Mouse (Mus musculus) embryo, embryonic 11.5 days (tissue): ENCODE measurements around the gene Gm20388.

Experiments
- DNase-seq: peaks from one replicate; pipeline ENCODE4 v3.0.0-alpha.2; 2012; ENCODE audit warnings: low read depth, low spot score

Gm20388 gene

DNA sequence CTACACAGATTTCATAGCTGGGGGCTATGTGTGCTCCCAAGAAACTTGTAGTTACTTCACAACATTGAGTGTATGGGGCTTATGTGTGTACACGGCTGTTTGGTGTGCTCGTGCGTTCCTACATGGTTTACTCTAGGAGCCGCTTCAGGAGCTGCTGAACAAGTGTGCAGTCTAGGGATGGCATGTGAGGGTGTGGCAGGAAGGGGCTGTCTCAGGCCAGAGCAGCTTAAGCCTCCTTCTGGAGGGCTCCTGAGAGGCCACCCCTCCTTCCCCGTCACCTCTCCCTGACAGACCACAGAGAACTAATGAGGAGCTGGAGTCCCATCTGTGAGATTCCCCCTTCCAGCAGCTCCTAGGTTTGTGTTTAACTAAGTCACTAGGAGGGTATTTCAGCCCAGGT is 2077.3 kb downstream of the Gm20388 start:
- no peak for DNase-seq

DNA sequence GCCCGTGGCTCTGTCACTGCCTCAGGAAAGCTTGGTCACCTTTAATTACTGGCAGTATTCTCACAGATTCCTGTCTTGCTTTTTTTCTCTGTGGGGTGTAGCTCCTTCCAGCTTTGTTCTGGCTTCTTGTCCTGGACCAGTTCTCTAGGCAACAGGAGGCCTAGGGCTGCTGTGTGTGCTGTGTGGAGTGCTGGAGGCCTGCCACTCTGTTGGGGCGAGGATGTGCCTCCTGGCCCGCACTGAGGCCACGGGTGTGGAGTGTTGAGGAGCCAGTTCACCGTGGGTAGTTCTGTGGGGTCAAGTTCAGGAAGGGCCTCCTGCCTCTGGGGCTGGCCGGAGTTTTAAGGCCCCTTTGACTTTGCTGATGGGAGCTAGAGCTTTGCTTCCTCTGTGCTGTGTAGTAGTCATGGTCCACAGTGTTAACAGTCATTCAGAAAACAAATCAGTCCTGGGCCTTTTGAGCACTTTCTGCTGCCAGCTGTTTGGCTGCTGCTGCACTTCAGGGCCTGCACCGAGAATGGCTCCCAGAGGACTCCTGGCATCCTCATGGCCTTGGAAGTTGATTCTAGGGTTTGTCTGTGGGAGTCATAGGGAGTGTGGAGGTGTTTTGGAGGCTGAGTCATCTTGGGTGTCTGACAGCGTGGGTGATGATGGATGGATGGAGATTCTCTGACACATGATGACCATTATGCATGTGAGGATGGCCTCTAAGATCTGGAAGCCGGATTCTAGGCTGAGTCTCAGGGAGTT is 2080.0 kb downstream of the Gm20388 start:
- DNase-seq = no peak

DNA sequence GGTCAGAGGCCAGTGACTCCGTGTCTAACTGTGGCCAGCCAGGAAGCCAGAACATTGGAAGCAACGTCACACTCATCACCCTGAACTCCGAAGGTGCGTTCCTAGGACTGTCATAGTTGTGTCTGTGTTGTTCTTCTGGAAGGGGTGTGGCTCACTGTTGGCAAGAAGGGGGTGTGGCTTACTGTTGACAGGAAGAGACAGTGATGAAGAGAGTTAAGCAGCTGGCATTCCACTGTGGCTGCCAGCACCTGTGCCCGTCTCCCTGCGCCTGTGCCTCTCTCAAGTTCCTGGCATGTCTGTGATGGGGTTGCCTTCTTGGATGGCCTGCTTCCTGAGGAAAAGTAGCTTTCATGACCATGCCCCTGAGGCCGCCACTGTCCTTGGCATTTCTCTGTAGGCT is 2081.0 kb downstream of the Gm20388 start:
- no peak for DNase-seq

DNA sequence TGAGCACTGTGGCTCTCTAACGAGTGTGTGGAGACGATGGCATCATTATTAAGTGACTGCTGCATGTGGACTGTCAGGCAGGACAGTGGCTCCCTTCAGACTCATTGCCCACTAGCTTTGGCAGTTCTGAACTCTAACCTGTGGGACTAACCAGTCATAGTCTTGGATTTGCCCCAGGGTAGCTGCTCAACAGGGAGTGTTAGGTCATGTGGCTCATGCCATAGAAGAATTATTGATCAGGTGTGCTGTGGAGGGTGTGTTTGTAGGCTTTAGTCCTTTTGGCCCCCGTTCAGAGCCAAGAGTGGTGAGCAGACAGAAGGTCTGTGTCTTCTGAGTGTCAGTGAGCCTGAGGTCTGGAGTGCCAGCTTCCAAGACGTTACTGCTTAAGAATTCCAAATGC is 2082.3 kb downstream of the Gm20388 start:
- no peak for DNase-seq

DNA sequence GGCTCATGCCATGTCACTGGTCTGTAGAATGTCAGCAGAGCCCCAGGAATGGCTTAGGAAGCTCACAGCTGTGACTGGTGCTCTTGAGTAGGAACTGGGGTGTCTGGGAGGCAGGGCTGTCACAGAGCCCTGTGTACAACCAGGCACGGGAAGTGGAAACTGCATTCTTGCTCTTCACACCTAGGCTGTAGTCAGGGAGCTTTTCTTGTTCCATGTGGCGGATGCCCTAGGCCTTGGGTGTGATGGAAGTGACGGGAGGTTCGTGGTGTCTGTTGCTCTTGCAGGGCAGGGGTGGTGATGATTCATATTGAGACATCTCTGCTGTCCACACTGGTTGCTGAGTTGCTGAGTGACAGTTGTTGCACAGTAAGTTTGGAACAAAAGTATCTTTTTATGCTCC is 2084.5 kb downstream of the Gm20388 start:
- DNase-seq = no peak

DNA sequence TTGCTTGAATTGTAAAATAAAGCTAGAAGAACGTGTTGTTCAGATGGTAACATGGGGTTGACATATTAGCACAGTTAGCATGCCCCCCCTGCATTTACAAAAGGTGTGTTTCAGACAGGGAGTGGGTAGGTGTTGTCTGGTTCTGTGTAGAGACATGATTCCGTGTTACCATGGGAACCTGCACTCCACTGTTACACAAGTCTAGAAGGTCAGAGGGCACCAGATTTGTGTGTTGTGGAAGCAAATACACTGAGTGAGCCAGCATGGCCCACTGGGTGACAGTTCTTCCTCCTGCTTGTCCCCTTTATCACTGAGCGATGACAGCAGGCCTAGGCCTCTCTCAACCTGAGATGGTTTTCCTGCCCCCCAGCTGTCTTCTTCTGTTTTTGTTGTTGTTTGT is 2085.3 kb downstream of the Gm20388 start:
- no peak for DNase-seq

DNA sequence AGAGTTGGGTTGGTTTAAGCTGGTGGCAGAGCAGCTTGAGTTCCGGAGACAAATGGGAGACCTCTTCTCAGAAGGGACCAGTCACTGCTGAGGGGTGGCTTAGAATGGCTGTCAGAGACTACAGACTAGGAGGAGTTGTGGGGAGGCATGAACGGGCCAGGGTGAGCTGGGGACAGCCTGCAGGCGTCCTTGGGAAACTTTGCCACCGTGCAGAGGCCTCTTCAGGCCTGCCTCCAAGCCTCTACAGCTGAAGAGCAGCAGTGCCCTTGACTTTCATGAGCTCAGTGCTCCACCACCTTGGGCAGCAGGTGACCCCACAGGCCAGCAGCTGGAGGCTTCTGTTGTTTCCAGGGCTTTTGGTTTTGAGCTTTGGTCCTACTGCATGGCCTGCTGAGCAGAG is 2088.0 kb downstream of the Gm20388 start:
- no peak for DNase-seq

DNA sequence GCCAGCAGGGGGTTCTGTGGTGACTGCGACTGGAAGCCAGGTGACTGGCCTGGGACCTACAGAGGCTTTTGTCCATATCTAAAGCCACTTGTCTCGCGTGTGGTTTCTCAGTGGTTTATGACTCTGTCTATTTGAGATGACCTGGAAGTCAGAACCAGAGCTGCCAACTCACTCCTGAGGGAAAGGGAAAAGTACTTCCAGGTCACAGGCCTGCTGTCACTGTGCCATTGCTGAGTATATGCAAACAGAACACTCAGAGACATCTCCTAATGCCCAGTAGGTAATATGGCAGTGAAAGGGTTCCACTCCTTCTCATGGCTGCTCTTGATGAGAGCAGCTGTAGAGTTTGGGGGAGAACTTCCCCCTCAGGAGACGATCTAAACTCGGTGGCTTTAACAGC is 2088.6 kb downstream of the Gm20388 start:
- no peak for DNase-seq

DNA sequence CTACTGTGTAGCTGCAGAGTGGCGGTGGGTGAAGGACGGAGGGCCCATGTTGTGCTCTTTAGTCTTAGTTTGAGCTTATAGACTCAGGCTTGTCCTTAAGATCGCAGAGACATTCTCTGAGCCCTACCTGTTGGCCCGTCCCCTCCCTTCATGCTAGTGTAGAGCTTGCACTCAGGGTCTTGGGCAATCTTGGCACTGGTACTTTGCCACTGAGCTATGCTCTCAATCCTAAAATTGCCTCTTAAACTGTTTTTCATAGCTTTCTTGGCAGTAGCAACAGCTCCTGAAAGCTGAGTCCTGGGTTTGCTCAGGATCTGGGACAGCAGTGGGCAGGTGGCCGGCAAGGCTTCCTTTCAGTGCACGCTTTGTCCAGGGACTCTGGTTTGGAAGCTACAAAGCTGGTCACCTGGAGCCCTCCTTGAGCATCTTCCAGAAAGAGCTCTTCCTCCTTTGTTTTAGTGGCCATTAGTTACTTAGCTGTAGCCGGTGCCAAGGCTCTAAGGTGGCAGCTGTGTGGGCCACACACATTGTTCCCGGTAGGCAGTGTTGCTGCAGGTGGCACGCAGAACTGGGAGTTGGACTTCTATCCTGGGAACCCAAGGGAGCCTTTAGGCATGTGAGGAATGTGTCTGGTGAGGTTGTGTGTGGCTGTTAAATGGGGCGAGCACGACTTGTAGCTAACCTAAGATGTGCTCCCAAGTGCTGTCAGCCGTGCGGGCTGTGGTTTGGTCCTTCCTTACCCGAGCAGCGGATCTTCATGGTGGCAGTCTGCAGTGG is 2090.9 kb downstream of the Gm20388 start:
- no peak for DNase-seq

DNA sequence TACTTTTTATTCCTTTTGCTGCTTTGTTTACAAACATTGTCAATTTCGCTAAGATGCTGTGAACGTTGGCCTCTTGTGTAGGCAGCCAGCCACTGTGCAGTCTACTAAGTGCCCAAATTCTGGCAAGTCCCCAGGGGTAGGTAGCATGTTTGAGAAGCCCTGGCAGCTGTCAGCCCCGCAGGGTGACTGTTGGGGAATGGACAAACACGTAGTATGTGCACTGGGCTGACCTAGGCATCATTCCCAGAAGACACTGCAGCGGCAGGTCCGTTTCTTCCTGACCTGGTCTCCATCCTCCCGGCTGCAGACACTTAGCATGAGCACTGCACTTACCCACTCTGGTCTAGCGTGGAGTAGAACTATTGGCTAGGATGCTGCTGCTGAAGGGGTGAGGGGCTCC is 2093.0 kb downstream of the Gm20388 start:
- DNase-seq = no peak

DNA sequence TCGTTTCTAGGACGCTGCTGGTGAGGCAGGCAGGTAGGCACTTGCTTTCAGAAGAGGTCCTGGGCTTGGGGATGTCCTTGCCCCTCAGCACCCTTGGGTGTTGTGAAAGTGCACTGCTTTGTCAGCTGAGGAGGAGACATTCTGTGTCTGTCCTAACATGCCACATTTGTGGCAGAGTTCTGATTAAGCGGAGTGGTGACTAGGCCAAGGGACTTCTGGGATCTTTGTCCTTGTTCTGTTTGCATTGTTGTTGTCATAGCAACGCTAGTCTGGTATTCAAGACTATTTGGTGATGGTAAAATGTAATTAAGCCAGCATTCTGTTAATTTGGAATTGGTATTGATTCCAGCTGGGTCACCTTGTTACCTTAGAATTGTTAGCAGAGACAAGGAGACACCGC is 2093.5 kb downstream of the Gm20388 start:
- no peak for DNase-seq

DNA sequence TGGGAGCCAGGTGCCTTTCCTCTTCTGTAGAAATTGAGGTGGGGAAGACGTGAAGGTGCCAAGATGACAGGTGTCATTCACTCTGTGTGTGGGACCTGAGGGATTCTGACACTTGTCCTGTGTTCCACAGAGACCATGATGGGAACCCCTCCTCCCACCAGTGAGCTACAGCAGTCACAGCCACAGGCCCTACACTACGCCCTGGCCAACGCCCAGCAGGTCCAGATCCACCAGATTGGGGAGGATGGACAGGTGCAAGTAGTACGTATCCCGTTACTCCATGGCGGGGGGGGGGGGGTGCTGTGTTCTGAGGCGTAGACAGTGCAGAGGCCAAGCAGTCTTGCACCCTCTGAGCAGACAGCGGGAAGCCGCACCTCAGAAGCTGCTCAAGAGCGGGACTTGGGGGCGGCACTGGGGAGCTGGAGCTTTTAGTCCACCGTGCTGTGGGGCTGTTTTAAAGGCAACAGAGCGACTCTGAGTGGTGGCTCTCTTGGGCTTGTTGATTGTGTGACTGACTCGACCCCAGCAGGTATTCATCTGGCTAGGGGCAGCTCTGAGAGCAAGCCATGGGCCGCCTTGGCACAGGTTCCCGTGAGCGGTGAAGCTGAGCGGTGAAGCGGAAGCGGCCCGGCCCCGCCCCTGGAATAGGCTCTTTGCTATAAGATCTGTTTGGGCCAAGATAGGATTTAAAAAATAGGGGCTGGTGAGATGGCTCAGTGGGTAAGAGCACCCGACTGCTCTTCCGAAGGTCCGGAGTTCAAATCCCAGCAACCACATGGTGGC is 2095.0 kb downstream of the Gm20388 start:
- no peak for DNase-seq

DNA sequence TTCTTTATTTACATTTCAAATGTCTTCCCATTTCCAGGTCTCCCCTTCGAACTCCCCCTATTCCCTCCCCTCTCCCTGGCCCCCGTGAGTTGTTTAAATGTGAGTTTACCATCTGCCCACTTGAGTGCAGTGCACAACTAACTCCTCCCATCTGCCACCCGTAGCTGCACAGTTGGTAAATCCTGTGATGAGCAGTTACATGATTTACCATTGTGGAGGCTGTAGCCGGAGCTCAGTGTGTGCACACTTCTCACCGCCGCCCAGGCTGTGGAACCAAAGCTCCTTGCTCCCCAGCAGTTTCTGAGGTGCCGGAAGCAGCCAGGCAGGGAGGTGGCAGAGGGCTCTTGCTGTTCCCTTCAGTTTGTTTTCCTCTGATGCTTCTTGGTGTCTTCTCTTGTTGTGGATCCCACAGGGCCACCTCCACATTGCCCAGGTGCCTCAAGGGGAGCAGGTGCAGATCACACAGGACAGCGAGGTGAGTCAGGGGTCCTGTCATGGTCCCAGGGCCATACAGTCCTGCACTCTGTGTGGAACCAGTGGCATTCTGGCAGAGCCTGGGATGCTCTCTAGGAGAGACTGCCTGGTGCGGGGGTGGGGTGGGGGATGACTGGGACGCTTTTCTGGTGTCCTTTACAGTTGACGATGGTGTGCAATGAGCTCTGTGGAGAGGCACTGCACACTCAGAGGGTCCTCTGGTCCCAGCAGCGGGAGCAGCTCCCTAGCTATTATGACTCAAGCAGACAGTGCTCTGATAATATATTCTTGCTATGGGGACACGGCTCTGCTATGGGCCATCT is 2096.2 kb downstream of the Gm20388 start:
- DNase-seq = no peak

DNA sequence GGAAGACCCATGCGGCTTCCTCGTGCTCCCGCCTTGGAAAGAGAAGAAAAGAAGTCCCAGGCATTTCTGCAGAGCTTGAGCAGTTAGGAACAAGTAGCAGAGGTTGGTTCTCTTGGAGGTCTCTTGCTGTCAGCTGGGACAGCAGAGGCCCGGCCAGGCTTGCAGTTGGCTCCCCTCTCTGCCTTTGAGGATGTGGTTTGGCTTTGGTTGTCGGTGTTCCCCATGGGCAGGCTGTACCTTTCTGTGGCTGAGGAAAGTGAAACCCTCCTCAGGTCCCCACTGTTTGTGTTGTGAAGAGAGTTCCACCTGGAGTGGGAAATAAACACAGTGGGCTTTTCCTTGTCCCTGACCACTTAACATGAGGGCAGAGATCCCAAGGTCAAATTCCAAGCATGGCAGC is 2097.8 kb downstream of the Gm20388 start:
- DNase-seq = no peak

DNA sequence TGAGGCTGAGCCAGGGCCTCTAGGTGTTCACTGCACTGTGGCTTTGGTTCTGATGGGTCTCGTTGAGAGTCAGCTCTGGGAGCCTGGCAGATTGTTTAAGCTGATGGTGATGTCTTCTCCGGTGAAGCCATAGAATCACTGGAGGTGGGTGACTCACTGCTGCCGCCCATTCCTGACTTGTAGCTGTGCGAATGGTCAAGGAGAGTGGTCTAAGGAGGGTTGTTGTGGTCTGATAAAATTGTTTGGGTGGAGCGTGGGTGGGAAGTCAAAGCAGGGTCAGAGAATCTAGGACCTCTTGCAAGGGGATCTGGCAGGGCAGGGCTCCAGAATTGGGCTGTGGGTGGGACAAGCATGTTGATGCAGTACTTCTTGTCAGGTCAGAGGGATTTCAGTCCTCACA is 2100.0 kb downstream of the Gm20388 start:
- no peak for DNase-seq

DNA sequence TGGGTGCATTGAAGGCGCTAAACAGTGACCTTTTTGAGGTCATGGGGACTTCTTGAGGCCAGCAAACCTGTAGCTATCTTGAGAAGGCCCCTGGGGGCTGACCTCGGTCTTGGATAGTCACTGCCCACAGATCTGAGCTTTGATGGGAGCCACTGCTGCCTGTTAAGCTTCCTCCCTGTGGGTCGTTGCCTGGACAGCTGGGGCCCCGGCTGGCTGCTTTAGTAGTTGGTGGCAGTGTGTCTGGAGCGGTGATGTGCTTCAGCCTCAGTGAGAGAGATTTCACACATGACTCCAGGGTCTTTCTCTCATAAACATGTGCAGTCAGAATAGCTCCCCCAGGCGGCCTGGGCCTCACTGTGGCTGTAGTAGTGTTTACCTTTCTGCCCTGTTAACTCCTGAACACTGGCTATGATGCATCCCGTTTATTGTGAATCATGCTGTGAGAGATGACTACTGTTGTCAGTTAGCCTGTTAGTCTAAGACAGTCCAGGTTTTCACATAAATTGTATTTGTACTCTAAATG is 2100.5 kb downstream of the Gm20388 start:
- no peak for DNase-seq

DNA sequence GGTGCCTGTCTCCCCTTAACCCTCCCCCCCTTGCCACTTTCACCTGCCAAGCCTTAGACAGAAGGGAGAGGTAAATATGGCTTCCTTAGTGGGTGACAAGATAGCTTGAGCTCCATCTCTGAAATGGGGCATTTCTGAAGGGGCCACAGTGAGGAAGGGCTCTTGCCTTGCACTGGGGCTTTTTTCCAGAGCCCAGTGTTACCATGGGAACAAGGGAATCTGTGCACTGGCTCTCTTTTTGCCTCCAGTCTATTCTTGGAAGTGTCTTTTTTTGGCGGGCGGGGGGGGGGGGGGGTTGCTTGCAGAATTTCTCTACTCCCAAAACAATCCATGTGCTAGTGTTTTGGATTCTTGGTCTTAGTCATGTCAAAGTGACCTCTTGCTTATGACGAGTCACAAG is 2104.0 kb downstream of the Gm20388 start:
- no peak for DNase-seq

DNA sequence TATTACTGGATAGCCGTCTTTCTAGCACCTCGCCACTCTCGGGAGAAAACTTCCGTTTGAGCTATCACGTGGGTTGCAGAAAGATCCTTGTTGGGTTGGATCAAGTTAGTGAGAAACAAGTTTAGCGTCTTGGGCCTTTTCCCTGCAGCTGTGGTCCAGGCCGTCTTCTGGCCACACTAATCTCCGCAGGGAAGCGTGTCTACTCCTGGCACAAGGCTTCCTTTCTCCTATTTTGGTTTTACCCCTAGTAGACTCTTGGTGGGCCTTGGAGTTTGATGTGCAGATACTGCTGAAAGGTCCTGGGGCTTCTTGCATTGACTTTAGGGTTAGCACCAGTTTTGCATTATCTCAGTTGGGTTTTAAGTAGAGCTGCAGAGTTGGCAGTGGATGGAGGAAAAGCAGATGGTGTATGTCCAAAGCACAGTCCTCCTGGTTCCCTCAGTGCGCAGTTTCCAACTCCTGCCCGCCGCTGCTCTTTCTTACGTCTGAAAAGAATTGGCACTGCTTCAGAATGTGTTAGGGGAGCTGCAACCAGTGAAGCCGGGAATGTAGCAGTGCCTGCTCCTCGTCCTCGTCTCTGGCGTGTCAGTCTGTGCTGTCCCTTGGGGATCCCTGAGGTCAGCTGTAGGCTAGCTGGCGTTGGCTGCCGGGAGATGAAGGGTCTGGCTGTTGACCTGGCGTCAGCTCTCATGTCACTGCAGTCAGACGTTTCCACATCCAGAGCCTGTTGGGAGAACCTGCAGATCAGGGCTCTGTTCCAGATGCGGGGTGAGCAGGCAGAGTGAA is 2107.6 kb downstream of the Gm20388 start:
- no peak for DNase-seq

DNA sequence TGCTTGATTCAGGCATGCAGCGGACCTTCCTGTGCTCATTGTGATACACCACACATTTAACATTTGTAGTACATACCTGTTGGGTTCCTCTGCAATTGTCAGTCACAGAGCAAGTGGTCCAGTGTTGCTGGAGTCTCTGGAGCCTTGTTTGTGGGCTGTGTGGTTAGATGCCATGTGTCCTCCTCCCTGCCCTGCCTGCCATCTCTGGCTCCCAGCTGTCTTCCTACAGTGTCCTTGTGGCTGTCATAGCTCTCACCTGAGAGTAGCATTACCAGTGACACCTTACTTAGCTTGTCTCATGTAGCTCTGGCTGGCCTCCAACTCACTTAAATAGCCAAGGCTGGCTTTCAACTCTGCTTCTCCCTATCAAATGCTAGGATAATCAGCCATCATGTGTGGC is 2108.5 kb downstream of the Gm20388 start:
- no peak for DNase-seq

DNA sequence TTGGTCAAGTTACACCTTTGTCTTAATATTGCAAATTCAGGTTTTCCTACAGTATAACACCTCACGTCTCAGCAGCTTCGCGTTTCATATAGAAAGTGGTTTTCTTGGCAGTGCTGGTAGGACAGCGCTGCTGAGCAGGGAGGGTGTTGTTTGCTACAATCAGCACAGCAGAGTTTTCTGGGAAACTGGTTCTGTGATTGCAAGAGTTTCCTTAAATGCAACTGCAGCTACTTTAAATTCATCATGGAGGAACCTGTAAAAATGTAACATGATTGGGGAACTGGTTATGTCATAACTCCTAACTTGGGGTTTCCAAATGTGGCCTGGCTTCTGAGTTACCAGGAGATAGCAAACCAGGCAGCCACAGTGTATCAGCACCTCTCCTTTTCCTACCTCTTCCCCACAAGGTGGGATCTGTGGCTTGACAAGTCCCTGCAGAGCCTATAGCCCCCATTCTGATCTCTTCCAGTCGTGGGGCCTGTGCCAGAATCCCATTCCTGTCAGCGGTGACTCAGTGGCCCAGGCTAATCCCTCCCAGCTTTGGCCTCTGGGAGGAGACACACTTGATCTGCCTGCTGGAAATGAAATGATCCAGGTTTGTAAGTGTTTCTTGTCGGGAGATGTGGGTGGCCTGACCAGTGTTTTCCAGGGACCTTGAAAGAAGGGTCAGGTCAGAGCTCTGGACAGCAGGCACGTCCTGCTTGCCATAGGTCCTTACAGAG is 2109.6 kb downstream of the Gm20388 start:
- DNase-seq = no peak
